Mouse (Mus musculus): ENCODE data around the gene Lrrc72.

Gene Lrrc72

GRCm38 (mm10) chr12:36190343-36190742, 62.9 kb downstream of the Lrrc72 start:
- no peak for DNase-seq (ENCODE audit: low spot score in 2 of 2)

GRCm38 (mm10) chr12:36189610-36190009, 63.6 kb downstream of the Lrrc72 start:
- DNase-seq (ENCODE audit: low spot score in 2 of 2), result no peak

- no peak for DNase-seq (ENCODE audit: low spot score in 2 of 2)
Measured at GRCm38 (mm10) chr12:36187081-36187480, 66.1 kb downstream of the Lrrc72 start.

GRCm38 (mm10) chr12:36182570-36182969, 70.6 kb downstream of the Lrrc72 start:
- no peak for DNase-seq (ENCODE audit: low spot score in 2 of 2)

GRCm38 (mm10) chr12:36177227-36177626, 76.0 kb downstream of the Lrrc72 start:
- no peak for DNase-seq (ENCODE audit: low spot score in 2 of 2)

GRCm38 (mm10) chr12:36165299-36165698, 87.9 kb downstream of the Lrrc72 start:
- no peak for DNase-seq (ENCODE audit: low spot score in 2 of 2)

- DNase-seq (ENCODE audit: low spot score in 2 of 2), result no peak
Measured at GRCm38 (mm10) chr12:36164126-36164791, 88.9 kb downstream of the Lrrc72 start.
